Mouse (Mus musculus) c-Kit-negative CD71-positive TER-119-positive erythroid progenitor cells, embryonic 14.5 days (primary cell): ENCODE measurements around the gene 5530401A14Rik.

Source experiments
- DNase-seq: peaks from one replicate; pipeline ENCODE4 v3.0.0-alpha.2; 2013; ENCODE audit warnings: low read depth, low spot score

The 5530401A14Rik gene

DNA sequence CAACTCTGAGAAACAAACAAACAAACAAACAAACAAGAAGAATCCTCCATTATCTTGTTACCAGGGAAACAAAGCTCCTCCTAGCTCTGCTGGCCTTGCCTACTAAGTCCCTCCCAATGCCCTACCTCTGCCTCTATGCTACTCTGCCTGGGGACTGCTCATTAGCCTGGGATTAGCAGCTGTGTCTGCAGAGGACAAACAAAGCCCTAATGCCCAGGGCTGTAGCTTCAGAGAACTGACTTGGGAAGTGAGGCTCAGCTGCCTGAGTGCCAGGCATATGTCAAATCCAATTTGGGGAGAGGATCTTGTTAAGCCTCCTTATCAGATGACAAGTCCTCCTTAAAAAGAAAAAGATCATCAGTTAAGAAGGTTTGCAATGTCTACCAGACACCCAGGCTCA, 65.9 kb downstream of the 5530401A14Rik start:
- DNase-seq = no peak

GRCm38 (mm10) chr11:81937516-81937915, 77.0 kb downstream of the 5530401A14Rik start:
- no peak for DNase-seq

GRCm38 (mm10) chr11:81940988-81941387, 80.5 kb downstream of the 5530401A14Rik start:
- DNase-seq = no peak

DNA sequence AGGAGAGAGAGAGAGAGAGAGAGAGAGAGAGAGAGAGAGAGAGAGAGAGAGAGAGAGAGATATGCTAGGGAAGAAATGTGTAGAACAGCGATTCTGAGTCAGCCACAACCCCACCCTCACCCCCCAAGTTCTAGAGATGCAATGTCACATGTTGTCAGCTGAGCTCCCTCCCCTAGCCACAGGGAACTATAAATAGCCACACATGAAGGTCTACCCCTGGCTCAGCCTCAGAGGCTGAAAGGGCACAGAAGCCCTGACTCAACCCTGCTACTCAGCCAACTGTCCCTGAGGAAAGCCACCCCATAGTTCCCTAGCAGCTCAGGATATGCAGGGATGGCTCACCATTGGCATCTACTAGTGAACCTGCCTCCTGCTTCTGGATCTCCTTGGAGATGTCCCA, 81.7 kb downstream of the 5530401A14Rik start:
- no peak for DNase-seq
